ENCODE assay signal across 28 mouse cellular contexts in the genomic region with DNA sequence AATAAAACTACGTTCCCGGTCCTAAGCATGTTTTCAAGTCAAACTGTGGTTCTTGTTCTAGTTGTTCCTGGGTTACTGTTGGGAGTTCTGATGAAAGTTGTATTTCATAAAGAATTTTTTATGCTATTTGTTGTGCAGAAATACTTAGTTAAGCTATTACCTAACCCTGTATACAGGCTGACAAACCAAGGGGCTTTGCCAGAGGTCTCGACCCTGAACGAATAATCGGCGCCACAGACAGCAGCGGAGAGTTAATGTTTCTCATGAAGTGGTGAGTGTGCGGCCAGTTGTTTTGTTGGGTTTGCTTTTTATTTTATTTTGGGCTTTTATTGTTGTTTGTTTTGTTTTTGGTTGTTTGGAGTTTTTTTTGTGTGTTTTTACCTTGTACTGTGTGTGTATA. TPM values are rescaled to one million over a fixed set of nuclear protein-coding genes. Genes with fewer than 3 reads are reported as not detected.
A peak's percentile ranks its signal among the peaks of the same experiment; 100 is the strongest.
DNase-seq lines count a peak whose midpoint lies in the region; ATAC-seq and TF ChIP-seq lines count a peak whose summit lies in the region.
"Had no signal": no experiment of that assay in that cellular context is flagged by ENCODE, and none has a peak within 500 bp of the region (broad histone marks: within the 10 kb centered on the region; RNA-seq: fewer than 3 reads in every experiment).

No protein-coding gene starts in this region.

- TF ChIP-seq POLR2A in liver, adult 2 months (IDR thresholded peaks at IDR 0.05; ENCODE audit: extremely low read depth, insufficient read depth, low read length): no peak

- DNase-seq in kidney, adult 11 months: peak; percentile 37
- peak; percentile 57 for DNase-seq in kidney, adult 9 months
- DNase-seq in kidney, postnatal 14 days: no peak
- peak; percentile 57 for DNase-seq in liver, adult 2 months (ENCODE audit: extremely low read depth, low read depth, low spot score)
- DNase-seq: adrenal gland, postnatal 10 days; adrenal gland, postnatal 36 days; B cell, adult 2 months; cerebellum, adult 18-20 months; cerebellum, adult 9-10 months; cerebellum, postnatal 14 days; gastrocnemius, postnatal 10 days; gastrocnemius, postnatal 36 days; heart, postnatal 10 days; heart, postnatal 36 days had no signal

- peaks cover 62% of the 10 kb centered on the region for H3K36me3 ChIP-seq in kidney, embryonic 14.5 days (ENCODE audit: control insufficient read depth, insufficient read depth, low read length)
- peaks cover 44% of the 10 kb centered on the region for H3K36me3 ChIP-seq in liver, adult 2 months (ENCODE audit: control insufficient read depth, insufficient read depth, low read length)
- H3K36me3 ChIP-seq in liver, embryonic 12.5 days: peaks cover 67% of the 10 kb centered on the region

- H3K4me3 ChIP-seq in kidney, embryonic 14.5 days (ENCODE audit: low read length): no peak overlapping the region
- H3K4me3 ChIP-seq in liver, adult 2 months (ENCODE audit: insufficient read depth, low read depth, low read length): no peak overlapping the region
- no peak overlapping the region for H3K4me3 ChIP-seq in liver, embryonic 12.5 days
- H3K4me3 ChIP-seq: forebrain, embryonic 10.5 days; forebrain, embryonic 13.5 days; heart, embryonic 12.5 days; heart, embryonic 15.5 days; hindbrain, embryonic 10.5 days; hindbrain, embryonic 13.5 days had no signal

- no peak overlapping the region for H3K9ac ChIP-seq in kidney, embryonic 14.5 days (ENCODE audit: low read depth, low read length)
- H3K9ac ChIP-seq in liver, adult 2 months (ENCODE audit: low read depth, low read length): no peak overlapping the region
- H3K9ac ChIP-seq in liver, embryonic 12.5 days: no peak overlapping the region
- H3K9ac ChIP-seq: forebrain, embryonic 13.5 days; heart, embryonic 12.5 days; heart, embryonic 15.5 days; hindbrain, embryonic 13.5 days had no signal

- 88% methylated on average over 8 of the region's 8 CpGs for WGBS in kidney, embryonic 14.5 days
- WGBS in liver, adult 2 months: 54% methylated on average over 8 of the region's 8 CpGs
- 96% methylated on average over 8 of the region's 8 CpGs for WGBS in liver, embryonic 12.5 days (ENCODE audit: insufficient replicate concordance)

- no peaks in the 10 kb centered on the region for H3K9me3 ChIP-seq in kidney, embryonic 14.5 days (ENCODE audit: control insufficient read depth, low read length)
- no peaks in the 10 kb centered on the region for H3K9me3 ChIP-seq in liver, embryonic 12.5 days (replicated peaks)
- H3K9me3 ChIP-seq: forebrain, embryonic 10.5 days; forebrain, embryonic 13.5 days; G1E; heart, embryonic 12.5 days; heart, embryonic 15.5 days; hindbrain, embryonic 10.5 days; hindbrain, embryonic 13.5 days had no signal

- H3K4me2 ChIP-seq in kidney, embryonic 14.5 days (replicated peaks; ENCODE audit: low read depth, low read length): no peak overlapping the region
- no peak overlapping the region for H3K4me2 ChIP-seq in liver, embryonic 12.5 days
- H3K4me2 ChIP-seq: forebrain, embryonic 13.5 days; heart, embryonic 12.5 days; heart, embryonic 15.5 days; hindbrain, embryonic 13.5 days had no signal

- no peak for ATAC-seq in kidney, embryonic 14.5 days (ENCODE audit: low FRiP score, low TSS enrichment)
- ATAC-seq in liver, embryonic 12.5 days: no peak
- ATAC-seq: forebrain, embryonic 13.5 days; forebrain, embryonic 16.5 days; Patski had no signal

- H3K27ac ChIP-seq in kidney, embryonic 14.5 days (ENCODE audit: low read depth, low read length): no peak overlapping the region
- H3K27ac ChIP-seq in liver, adult 2 months (replicated peaks; ENCODE audit: insufficient read depth, low read depth, low read length): no peak overlapping the region
- no peak overlapping the region for H3K27ac ChIP-seq in liver, embryonic 12.5 days
- H3K27ac ChIP-seq: forebrain, embryonic 10.5 days; forebrain, embryonic 13.5 days; heart, embryonic 15.5 days; hindbrain, embryonic 10.5 days; hindbrain, embryonic 13.5 days had no signal

- TF ChIP-seq CTCF in liver, adult 2 months (IDR thresholded peaks at IDR 0.05; ENCODE audit: low read depth, low read length): no peak

- no peaks in the 10 kb centered on the region for H3K79me2 ChIP-seq in liver, adult 2 months (ENCODE audit: control insufficient read depth, insufficient read depth, low read length)

- H3K27me3 ChIP-seq in kidney, embryonic 14.5 days (ENCODE audit: control insufficient read depth, insufficient read depth, low read length): no peaks in the 10 kb centered on the region
- H3K27me3 ChIP-seq in liver, adult 2 months (ENCODE audit: control insufficient read depth, insufficient read depth, low read length): no peaks in the 10 kb centered on the region
- no peaks in the 10 kb centered on the region for H3K27me3 ChIP-seq in liver, embryonic 12.5 days (replicated peaks)
- H3K27me3 ChIP-seq: CH12.LX; forebrain, embryonic 13.5 days; heart, embryonic 12.5 days; heart, embryonic 15.5 days; hindbrain, embryonic 13.5 days; Patski had no signal

- no peaks in the 10 kb centered on the region for H3K4me1 ChIP-seq in kidney, embryonic 14.5 days (ENCODE audit: control insufficient read depth, insufficient read depth, low read length)
- H3K4me1 ChIP-seq in liver, adult 2 months (ENCODE audit: control insufficient read depth, insufficient read depth, low read length): no peaks in the 10 kb centered on the region
- peaks cover 39% of the 10 kb centered on the region for H3K4me1 ChIP-seq in liver, embryonic 12.5 days
- H3K4me1 ChIP-seq: forebrain, embryonic 10.5 days; forebrain, embryonic 13.5 days; hindbrain, embryonic 10.5 days had no signal

RNA-seq across cellular contexts. Expression of gene Cbx3, which starts 11.4 kb away (rescaled TPM):
- polyA plus RNA-seq in kidney, embryonic 14.5 days (2014; fragmentation: Nextera tagmentation; extraction: Ambion mirVana): 559 and 786 TPM in 2 replicates
- total RNA-seq in liver, adult 2 months (2014; rRNA removed): 37.7 and 42.0 TPM in 2 replicates
- polyA plus RNA-seq in liver, adult 2 months (2012; rRNA removed): 3.7 TPM in 2 replicates
- 307 and 311 TPM in 2 replicates for polyA plus RNA-seq in liver, embryonic 12.5 days (2016; fragmentation: Nextera tagmentation; extraction: Ambion mirVana)

RNA-seq across cellular contexts. Expression of gene Hnrnpa2b1, which starts 11.9 kb away (rescaled TPM):
- polyA plus RNA-seq in kidney, embryonic 14.5 days (2014; fragmentation: Nextera tagmentation; extraction: Ambion mirVana): 1,078 and 1,378 TPM in 2 replicates
- total RNA-seq in liver, adult 2 months (2014; rRNA removed): 151 and 166 TPM in 2 replicates
- 43.8 and 49.2 TPM in 2 replicates for polyA plus RNA-seq in liver, adult 2 months (2012; rRNA removed)
- 1,236 and 1,328 TPM in 2 replicates for polyA plus RNA-seq in liver, embryonic 12.5 days (2016; fragmentation: Nextera tagmentation; extraction: Ambion mirVana)

RNA-seq across cellular contexts. Expression of gene Snx10, which starts 42.2 kb away (rescaled TPM):
- polyA plus RNA-seq in kidney, embryonic 14.5 days (2014; fragmentation: Nextera tagmentation; extraction: Ambion mirVana): 13.0 and 19.2 TPM in 2 replicates
- 22.0 and 33.7 TPM in 2 replicates for total RNA-seq in liver, adult 2 months (2014; rRNA removed)
- 3.7 and 4.2 TPM in 2 replicates for polyA plus RNA-seq in liver, adult 2 months (2012; rRNA removed)
- polyA plus RNA-seq in liver, embryonic 12.5 days (2016; fragmentation: Nextera tagmentation; extraction: Ambion mirVana): 5.2 and 5.4 TPM in 2 replicates
- polyA plus RNA-seq: G1E had no signal

RNA-seq across cellular contexts. Expression of gene Nfe2l3, which starts 49.1 kb away (rescaled TPM):
- 2.0 and 2.2 TPM in 2 replicates for polyA plus RNA-seq in kidney, embryonic 14.5 days (2014; fragmentation: Nextera tagmentation; extraction: Ambion mirVana)
- total RNA-seq in liver, adult 2 months (2014; rRNA removed): 0.18 and 0.81 TPM in 2 replicates
- 0.04 and 0.33 TPM in 2 replicates for polyA plus RNA-seq in liver, adult 2 months (2012; rRNA removed)
- 0.23 and 0.29 TPM in 2 replicates for polyA plus RNA-seq in liver, embryonic 12.5 days (2016; fragmentation: Nextera tagmentation; extraction: Ambion mirVana)
- total RNA-seq: gastrocnemius, adult 18-20 months; granulocyte monocyte progenitor cell, adult 5-6 weeks had no signal
- polyA plus RNA-seq: G1E had no signal

Comparison
In these comparisons a context has a peak if more than half of its experiments do, and no peak if none do; other contexts are left out.
1. RNA of gene Cbx3, which starts 11.4 kb away (polyA plus RNA-seq): 559 to 786 TPM in kidney, embryonic 14.5 days and 307 to 311 TPM in liver, embryonic 12.5 days; 3.7 TPM in liver, adult 2 months; every median in the first group is over 10 times any median in the second.
2. RNA of gene Hnrnpa2b1, which starts 11.9 kb away (polyA plus RNA-seq): 1,078 to 1,378 TPM in kidney, embryonic 14.5 days and 1,236 to 1,328 TPM in liver, embryonic 12.5 days; 43.8 to 49.2 TPM in liver, adult 2 months; every median in the first group is over 10 times any median in the second.